Mouse (Mus musculus): ENCODE results near the gene Rab12. TPM values are rescaled to one million over a fixed set of nuclear protein-coding genes. Genes with fewer than 3 reads are reported as not detected.
A peak's percentile ranks its signal among the peaks of the same experiment; 100 is the strongest.

Rab12 gene
- total RNA-seq, 2 experiments from 2014 or later = 204 to 226 TPM

DNA sequence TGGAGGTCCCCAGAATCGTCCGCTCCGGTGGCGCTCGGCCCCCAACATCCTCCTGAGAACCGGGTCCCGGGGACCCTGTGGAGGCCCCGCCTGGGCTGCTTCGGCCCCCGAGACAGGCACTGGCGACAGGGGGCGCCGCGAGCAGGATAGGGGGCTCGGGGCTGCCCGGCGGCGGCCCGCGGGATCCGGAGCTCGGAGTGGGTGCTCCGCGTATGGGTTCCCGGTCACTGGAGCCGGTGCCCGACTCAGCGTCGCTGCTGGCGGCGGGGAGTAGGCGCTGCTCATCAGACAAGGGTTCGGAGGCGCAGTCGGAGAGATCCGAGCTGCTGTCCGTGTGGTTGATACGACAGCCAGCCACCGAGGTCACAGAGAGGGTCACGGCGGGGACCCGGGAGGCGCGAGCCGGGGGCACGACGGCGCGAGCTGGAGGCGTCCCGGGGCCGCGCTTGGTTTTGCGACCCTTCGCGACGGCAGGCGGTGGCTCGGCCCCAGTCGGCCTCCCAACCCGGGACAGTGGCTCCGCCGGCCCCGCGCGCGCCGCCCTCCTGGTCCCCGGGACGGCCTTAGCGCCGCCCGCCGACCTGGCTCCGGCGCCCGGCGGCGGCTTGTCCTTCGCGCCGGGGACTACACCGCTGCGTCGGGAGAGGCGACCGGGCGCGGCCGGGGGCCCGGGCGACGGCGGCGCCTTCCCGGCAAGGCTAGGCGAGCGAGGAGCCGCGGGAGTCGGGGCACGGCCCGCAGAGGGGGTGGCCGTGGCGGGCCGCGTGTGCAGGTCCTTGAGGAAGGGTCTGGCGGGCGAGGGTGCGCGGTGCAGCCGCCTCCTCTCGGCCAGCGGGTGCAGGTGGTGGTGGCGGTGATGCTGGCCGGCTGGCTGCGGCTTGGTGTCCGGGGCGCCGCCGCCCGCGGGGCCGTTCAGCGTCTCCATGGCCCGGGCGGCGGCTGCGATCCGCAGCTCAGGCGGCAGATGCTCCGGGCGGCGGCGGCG, 70.8 kb downstream of the Rab12 start:
- peak; percentile 44 to 70 for DNase-seq

DNA sequence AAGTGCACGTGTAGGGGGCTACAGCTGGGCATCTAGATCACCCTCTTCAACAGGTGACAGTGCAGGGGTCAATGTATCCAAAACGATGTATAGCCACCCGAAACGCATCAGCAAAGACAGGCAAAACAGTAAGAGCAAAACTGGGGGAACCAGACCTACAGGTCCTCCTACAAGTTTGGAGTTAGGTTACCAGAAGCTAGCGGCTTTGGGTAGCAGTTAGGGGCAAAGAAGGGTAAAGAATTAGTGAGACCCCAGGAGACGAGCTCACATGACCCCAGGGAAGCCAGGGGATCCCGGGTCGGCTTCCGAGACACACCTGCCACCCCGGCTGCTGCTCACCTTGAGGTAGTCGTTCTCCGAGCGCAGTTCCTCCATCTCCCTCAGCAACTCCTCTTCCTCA, 71.6 kb downstream of the Rab12 start:
- no peak for DNase-seq

DNA sequence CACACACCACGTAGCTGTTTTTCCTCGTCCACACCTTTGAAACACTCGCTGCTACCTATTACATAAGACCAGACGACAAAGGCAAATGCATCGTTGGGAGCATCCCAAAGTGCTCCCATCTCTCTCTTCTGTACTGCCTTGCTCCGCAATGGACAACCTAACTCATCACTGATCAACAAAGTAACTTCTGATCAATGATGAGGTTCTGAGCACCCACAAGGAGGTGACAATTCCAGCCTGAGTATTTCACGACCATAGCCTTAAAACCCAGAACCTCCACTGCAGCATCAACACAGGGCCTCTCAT, 72.6 kb downstream of the Rab12 start:
- no peak for DNase-seq

DNA sequence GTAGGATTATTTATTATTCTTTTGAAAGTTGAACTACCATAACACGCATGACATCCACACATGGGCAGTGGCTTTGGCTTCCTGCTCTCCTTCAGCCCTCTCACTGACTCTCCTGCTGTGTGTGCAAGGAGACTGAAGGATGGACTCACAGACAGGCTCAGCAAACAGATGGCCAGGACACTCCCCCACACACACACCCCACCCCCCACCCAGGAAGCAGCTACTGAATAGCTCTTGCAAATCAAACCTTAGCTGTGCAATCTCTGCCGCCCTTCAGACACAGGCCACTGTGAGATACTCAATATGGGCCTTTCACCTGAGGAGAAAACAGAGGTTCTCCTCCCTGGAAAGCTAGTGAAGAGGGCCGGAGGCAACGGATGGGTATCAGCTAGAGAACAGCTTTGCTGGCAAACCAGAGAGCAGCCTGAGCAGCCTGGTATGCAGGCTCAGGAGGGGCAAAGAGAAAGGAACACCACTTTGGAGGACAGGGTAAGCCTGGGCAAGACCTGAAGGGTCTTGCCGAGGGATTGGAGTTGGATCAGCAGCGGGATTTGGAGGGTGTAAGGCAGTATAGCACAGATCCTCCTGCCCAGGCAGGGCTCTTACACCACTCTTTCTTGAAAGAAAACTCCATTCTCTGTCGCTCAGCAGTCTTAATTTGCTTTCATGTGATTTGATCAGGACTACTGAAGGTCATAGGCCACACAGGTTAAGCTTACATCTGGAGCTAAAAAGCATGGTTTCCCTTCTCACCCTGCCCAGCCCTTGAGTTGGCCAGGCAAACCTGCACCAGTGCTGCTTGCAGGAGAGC, 73.1 kb downstream of the Rab12 start:
- no peak for DNase-seq

Other genes with a start within 250 kb of the Rab12 start
- gene Mtcl1, start 70.0 kb downstream of the Rab12 start, total RNA-seq (2021) = 1 to 10 TPM; 4.3 to 4.9 TPM
- not detected for gene Themis3, start 74.9 kb upstream of the Rab12 start, total RNA-seq (2021)

All from heart, adult 18-20 months (tissue).